Mouse (Mus musculus) limb, embryonic 12.5 days (tissue): Measurements from ENCODE around the gene Gm26897. TPM values are rescaled to one million over a fixed set of nuclear protein-coding genes. Genes with fewer than 3 reads are reported as not detected.

Source experiments
- ATAC-seq: fragments of 200-750 bp; cut with Nextera tagmentation; 2 replicates; pipeline ENCODE4 v1.8.0; 2017; ENCODE audit warnings: low read depth, moderate TSS enrichment; ENCODE audit not compliant: insufficient number of reproducible peaks, insufficient read depth, low FRiP score, low TSS enrichment
- H3K27ac ChIP-seq: fragments of 300-500 bp; sonication (generic); 2 replicates; pipeline ENCODE4 v1.5.1; 2016; ENCODE audit warnings: mild to moderate bottlenecking, moderate library complexity
- H3K27me3 ChIP-seq: fragments of 300-500 bp; sonication (generic); 2 replicates; pipeline ENCODE4 v1.6.1; 2016; ENCODE audit warnings: mild to moderate bottlenecking, moderate library complexity
- H3K36me3 ChIP-seq: fragments of 300-500 bp; sonication (generic); 2 replicates; pipeline ENCODE4 v1.6.1; 2016; ENCODE audit warnings: mild to moderate bottlenecking, moderate library complexity
- H3K4me1 ChIP-seq: fragments of 300-500 bp; sonication (generic); replicated peaks from 2 replicates; pipeline ENCODE4 v1.6.1; 2016
- H3K4me2 ChIP-seq: fragments of 300-500 bp; sonication (generic); 2 replicates; pipeline ENCODE4 v1.6.1; 2016; ENCODE audit warnings: mild to moderate bottlenecking, moderate library complexity
- H3K4me3 ChIP-seq: fragments of 300-500 bp; sonication (generic); replicated peaks from 2 replicates; pipeline ENCODE4 v1.5.1; 2016; ENCODE audit warnings: mild to moderate bottlenecking
- H3K9ac ChIP-seq: fragments of 300-500 bp; sonication (generic); replicated peaks from 2 replicates; pipeline ENCODE4 v1.6.1; 2016; ENCODE audit warnings: mild to moderate bottlenecking, moderate library complexity
- H3K9me3 ChIP-seq: fragments of 300-500 bp; sonication (generic); 2 replicates; pipeline ENCODE4 v1.6.1; 2016; ENCODE audit warnings: mild to moderate bottlenecking, moderate library complexity
- WGBS: fragments of 180-500 bp; shearing (Covaris S2); methylation state at CpG from one replicate; pipeline ENCODE4 v1.1.7; 2016; 5-methylcytosine and 5-hydroxymethylcytosine counted together
- polyA plus RNA-seq: library from polyadenylated mRNA; unstranded; fragments of >200 nt; fragmentation: Nextera tagmentation; extraction: Ambion mirVana; gene quantifications from 2 replicates; pipeline ENCODE4 v1.2.1, GENCODE M21; 2016

The Gm26897 gene
- polyA plus RNA-seq, 1 experiment from 2014 or later: not detected

DNA sequence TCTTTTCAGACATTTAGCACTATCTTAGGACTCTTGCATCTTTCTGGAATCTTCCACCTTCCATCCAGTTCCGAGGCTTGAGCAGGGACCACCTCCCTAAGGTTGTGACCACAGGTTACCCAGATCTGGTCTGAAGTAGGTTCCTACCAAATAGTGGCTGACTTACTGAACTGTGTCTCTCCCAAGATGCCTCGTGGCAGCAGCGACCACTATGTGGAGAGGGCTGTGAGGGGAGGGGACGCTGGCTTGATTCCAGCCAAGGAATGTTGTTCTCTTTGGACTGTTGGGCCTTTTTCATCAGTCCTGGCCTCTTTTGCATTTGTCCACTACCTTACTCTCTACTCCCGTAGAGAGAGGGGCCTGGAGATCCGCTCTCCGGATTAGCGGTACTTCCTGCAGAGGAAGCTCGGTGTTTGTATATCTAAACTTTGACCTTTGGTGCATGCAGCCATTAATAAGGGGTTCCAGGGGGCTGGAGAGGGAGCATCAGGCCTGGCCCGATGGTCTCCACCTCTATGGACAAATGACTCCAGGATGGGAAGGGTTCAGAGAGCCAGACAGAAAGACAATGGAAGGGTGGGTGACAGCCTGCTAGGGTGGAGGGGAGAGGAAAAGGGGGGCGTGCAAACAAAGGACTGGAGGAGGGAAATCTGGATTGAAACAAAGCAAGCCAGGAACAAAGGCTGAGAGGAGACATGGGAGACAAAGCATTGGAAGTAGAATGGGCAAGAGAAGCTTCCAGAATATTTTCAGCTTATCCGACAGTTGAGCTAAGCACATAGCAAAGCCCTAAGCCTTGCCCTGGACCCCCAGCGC lies 39.1 kb downstream of the Gm26897 start:
- Histone ChIP-seq H3K9me3 (no peaks in the 10 kb centered on the region), H3K4me3 (no peak overlapping the region), H3K27me3 (no peaks in the 10 kb centered on the region; the same call in 1 of the 2 replicates), H3K9ac (no peak overlapping the region), H3K36me3 (no peaks in the 10 kb centered on the region), H3K27ac (peak overlapping the region; percentile 79), H3K4me2 (no peak overlapping the region), H3K4me1 (peaks cover 57% of the 10 kb centered on the region)
- WGBS: 55% methylated on average over 13 of the region's 13 CpGs
- ATAC-seq: no peak

- Histone ChIP-seq H3K4me3 (no peak overlapping the region), H3K36me3 (no peaks in the 10 kb centered on the region), H3K4me1 (peaks cover 56% of the 10 kb centered on the region), H3K9me3 (no peaks in the 10 kb centered on the region), H3K9ac (no peak overlapping the region), H3K27me3 (no peaks in the 10 kb centered on the region; the same call in 1 of the 2 replicates), H3K4me2 (no peak overlapping the region), H3K27ac (peak overlapping the region; percentile 79; the same call in 1 of the 2 replicates)
- ATAC-seq: no peak
- WGBS: 63% methylated on average over 5 of the region's 5 CpGs
Measured at GRCm38 (mm10) chr5:111773407-111773733, 39.6 kb downstream of the Gm26897 start.

GRCm38 (mm10) chr5:111776246-111776645 lies 42.5 kb downstream of the Gm26897 start:
- Histone ChIP-seq H3K9ac (no peak overlapping the region), H3K4me2 (no peak overlapping the region), H3K27ac (no peak overlapping the region), H3K9me3 (no peaks in the 10 kb centered on the region), H3K36me3 (no peaks in the 10 kb centered on the region), H3K27me3 (peaks cover 14% of the 10 kb centered on the region; the same call in 1 of the 2 replicates), H3K4me1 (peaks cover 32% of the 10 kb centered on the region), H3K4me3 (no peak overlapping the region)
- no peak for ATAC-seq
- WGBS: 82% methylated on average over 6 of the region's 6 CpGs

DNA sequence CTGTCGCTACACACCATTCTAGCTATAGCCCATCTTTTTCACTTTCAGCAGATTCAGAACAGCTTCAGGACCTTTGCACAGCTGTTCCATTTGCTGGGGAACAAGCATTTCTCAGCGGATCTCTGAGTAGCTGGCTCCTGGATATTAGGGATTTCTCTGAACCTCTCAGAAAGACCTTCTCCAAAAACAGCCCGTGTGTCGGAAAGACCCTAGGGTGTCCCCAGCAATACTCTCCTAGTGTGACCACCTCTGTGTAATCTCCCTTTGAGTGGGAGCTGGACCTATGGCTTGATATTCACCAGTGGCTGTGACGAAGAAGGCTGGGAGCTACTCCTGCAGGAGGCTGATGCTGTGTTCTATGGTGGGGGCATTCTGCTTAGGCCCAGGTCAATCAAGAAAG lies 44.4 kb downstream of the Gm26897 start:
- H3K9ac ChIP-seq: no peak overlapping the region
- H3K36me3 ChIP-seq: no peaks in the 10 kb centered on the region
- H3K27ac ChIP-seq: no peak overlapping the region
- H3K4me2 ChIP-seq: no peak overlapping the region
- WGBS: 72% methylated on average over 5 of the region's 5 CpGs
- H3K9me3 ChIP-seq: no peaks in the 10 kb centered on the region
- no peak for ATAC-seq
- H3K27me3 ChIP-seq: peaks cover 14% of the 10 kb centered on the region; the same call in 1 of the 2 replicates
- peaks cover 15% of the 10 kb centered on the region for H3K4me1 ChIP-seq
- H3K4me3 ChIP-seq: no peak overlapping the region

GRCm38 (mm10) chr5:111779776-111780485 lies 46.2 kb downstream of the Gm26897 start:
- no peaks in the 10 kb centered on the region; the same call in 1 of the 2 replicates for H3K4me1 ChIP-seq
- H3K4me2 ChIP-seq: no peak overlapping the region
- H3K27ac ChIP-seq: no peak overlapping the region
- no peaks in the 10 kb centered on the region for H3K9me3 ChIP-seq
- H3K27me3 ChIP-seq: peaks cover 20% of the 10 kb centered on the region
- no peak overlapping the region for H3K4me3 ChIP-seq
- H3K9ac ChIP-seq: no peak overlapping the region
- H3K36me3 ChIP-seq: no peaks in the 10 kb centered on the region
- 83% methylated on average over 10 of the region's 10 CpGs for WGBS
- ATAC-seq: no peak
